Mouse (Mus musculus) B cell, adult 2 months (primary cell): ENCODE data around the gene Scgb1b20.
"Not testable (repeated sequence)": the region's sequence is repeated elsewhere in the genome, so short reads cannot be mapped to it uniquely, and the experiment has no call there.

Experiments used
- DNase-seq, 2 experiments: peaks; one replicate each; pipeline ENCODE4 v3.0.0; 2022

Scgb1b20 gene

GRCm38 (mm10) chr7:33372934-33373333 lies at the start of gene Scgb1b20:
Scgb1b20 (plus strand) TSS chr7:33373234.
- DNase-seq: not testable (repeated sequence)

GRCm38 (mm10) chr7:33366222-33366621 lies 6.8 kb upstream of the Scgb1b20 start, which contains the start of gene Scgb2b20:
Scgb2b20 (minus strand) TSS chr7:33366322.
- DNase-seq: not testable (repeated sequence)

- DNase-seq: not testable (repeated sequence)
Measured at GRCm38 (mm10) chr7:33399749-33400148, 26.7 kb downstream of the Scgb1b20 start.

GRCm38 (mm10) chr7:33401650-33402049 lies 28.6 kb downstream of the Scgb1b20 start:
- DNase-seq: no peak

- not testable (repeated sequence) for DNase-seq
Measured at GRCm38 (mm10) chr7:33409681-33410080, 36.6 kb downstream of the Scgb1b20 start.
